Mouse (Mus musculus): ENCODE measurements around the gene Etnk1. TPM values are rescaled to one million over a fixed set of nuclear protein-coding genes. Genes with fewer than 3 reads are reported as not detected.
"Not testable (repeated sequence)": the region's sequence is repeated elsewhere in the genome, so short reads cannot be mapped to it uniquely, and the experiment has no call there.

The Etnk1 gene
- polyA plus RNA-seq, 1 experiment from 2014 or later: 22.5 TPM

DNA sequence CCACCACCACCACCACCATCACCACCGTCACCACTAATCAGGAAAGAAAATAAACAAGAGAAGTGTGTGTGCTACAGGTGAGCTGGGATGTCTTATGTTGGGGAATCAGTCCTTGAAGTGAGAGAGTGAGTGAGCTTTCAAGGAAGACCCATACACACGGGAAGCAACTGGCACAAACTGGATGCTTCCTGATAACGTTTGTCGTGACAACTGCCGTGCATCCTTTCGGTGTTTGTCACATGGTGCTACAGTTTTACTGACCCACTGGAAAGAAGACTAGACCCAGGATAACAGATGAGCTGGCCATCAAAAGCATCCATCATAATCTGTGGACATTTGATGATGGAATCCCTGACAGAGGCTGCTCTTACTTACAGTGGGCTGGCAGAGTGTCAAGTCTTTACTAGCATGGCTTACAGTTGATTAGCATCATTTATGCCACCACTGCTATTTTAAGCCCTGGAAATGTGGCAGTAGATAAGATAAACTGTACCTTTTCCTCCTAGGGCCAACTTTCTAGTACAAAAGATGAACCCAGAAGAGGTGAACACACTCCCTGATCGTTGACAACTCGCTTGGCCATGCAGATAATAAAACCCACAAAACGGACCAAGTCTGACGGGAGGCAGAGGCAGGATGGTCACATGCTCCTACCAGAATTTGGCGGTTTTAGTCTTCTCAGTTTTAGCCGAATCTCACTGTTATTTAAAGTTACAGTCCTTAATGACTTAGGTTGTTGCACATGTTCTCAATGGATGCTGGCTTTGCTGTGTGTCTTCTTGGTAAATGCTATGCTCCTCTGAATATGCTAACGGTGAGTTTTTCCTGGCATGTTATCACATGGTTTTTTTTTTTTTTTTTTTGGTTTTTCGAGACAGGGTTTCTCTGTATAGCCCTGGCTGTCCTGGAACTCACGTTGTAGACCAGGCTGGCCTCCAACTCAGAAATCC, 2.8 kb upstream of the Etnk1 start:
- 94% methylated on average over 15 of the region's 15 CpGs for WGBS
- Histone ChIP-seq H3K36me3 (no peaks in the 10 kb centered on the region), H3K9me3 (no peaks in the 10 kb centered on the region), H3K9ac (no peak overlapping the region), H3K4me2 (no peak overlapping the region), H3K4me3 (no peak overlapping the region), H3K27ac (no peak overlapping the region), H3K4me1 (peaks cover 19% of the 10 kb centered on the region), H3K27me3 (no peaks in the 10 kb centered on the region)
- ATAC-seq (ENCODE audit: insufficient number of reproducible peaks, insufficient read depth, low FRiP score, low TSS enrichment, low read depth): no peak

DNA sequence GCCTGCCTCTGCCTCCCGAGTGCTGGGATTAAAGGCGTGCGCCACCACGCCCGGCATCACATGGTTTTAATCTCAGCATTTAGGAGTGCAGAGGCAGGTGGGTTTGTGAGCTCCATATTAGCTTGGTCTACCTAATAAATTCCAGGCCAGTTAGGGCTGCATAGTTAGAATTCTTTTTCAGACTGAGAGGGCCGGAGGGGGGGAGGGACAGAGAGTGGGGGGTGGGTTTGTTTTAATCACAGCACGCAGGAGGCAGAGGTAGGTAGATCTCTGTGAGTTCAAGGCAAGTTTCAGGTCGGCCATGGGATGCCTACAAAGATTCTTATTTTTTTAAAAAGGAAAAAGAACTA, 2.1 kb upstream of the Etnk1 start:
- 71% methylated on average over 8 of the region's 8 CpGs for WGBS

DNA sequence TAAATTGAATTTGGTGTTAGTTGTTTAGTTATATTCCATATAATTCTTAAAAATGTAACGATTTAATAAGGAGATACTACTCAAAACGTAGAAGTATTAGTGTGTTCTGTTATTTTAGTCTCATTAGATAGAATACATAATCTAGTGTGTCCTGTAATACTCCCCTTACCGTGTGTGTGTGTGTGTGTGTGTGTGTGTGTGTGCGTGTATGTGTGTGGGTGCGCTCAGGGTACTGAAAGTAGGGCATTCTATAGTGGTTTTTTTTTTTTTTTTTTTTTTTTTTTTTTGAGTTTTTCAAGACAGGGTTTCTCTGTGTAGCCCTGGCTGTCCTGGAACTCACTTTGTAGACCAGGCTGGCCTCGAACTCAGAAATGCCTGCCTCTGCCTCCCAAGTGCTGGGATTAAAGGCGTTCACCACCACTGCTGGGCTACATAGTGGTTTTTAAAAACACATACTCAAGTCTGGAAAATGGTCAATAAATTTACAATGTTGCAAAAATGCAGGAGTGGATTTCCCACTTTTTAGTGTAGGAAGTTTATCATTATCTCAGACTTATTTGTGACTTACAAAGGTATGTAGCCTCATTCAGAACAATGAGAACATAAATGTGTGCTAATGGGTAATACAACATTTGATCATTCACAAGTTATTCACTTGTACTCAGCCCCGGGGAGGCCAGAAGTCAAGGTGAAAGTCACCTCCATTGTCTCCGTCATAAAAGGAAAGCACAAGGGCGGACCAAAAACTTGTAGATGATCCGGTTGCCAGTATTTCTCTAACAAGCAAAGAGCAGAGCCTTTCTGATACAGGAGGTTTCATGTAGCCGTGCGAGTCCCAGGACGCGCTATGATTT, 1.4 kb upstream of the Etnk1 start:
- Histone ChIP-seq H3K27ac (no peak overlapping the region), H3K27me3 (no peaks in the 10 kb centered on the region), H3K9me3 (no peaks in the 10 kb centered on the region), H3K4me2 (peak overlapping the region; percentile 70), H3K36me3 (no peaks in the 10 kb centered on the region), H3K9ac (peak overlapping the region; percentile 87), H3K4me1 (peaks cover 32% of the 10 kb centered on the region), H3K4me3 (peak overlapping the region; percentile 86)
- ATAC-seq (ENCODE audit: insufficient number of reproducible peaks, insufficient read depth, low FRiP score, low TSS enrichment, low read depth): no peak
- 50% methylated on average over 15 of the region's 15 CpGs for WGBS

More for the DNA sequence above, 2.1 kb upstream of the Etnk1 start:
- Histone ChIP-seq H3K4me3 (no peak overlapping the region), H3K4me1 (peaks cover 25% of the 10 kb centered on the region), H3K9me3 (no peaks in the 10 kb centered on the region), H3K4me2 (no peak overlapping the region), H3K36me3 (no peaks in the 10 kb centered on the region), H3K27me3 (no peaks in the 10 kb centered on the region), H3K9ac (no peak overlapping the region), H3K27ac (no peak overlapping the region)
- ATAC-seq (ENCODE audit: insufficient number of reproducible peaks, insufficient read depth, low FRiP score, low TSS enrichment, low read depth): no peak

GRCm38 (mm10) chr6:143167409-143167919, 443 bp downstream of the Etnk1 start:
- H3K4me2 ChIP-seq: peak overlapping the region; percentile 70
- peak overlapping the region; percentile 89 for H3K27ac ChIP-seq
- no peaks in the 10 kb centered on the region for H3K9me3 ChIP-seq
- WGBS: under 1% methylated on average over 60 of the region's 60 CpGs
- H3K27me3 ChIP-seq: no peaks in the 10 kb centered on the region
- peaks cover 47% of the 10 kb centered on the region for H3K4me1 ChIP-seq
- H3K36me3 ChIP-seq: no peaks in the 10 kb centered on the region
- H3K9ac ChIP-seq: peak overlapping the region; percentile 87
- peak overlapping the region; percentile 86 for H3K4me3 ChIP-seq
- peak; percentile 33 for ATAC-seq (ENCODE audit: insufficient number of reproducible peaks, insufficient read depth, low FRiP score, low TSS enrichment, low read depth)

GRCm38 (mm10) chr6:143167981-143168674, 1.1 kb downstream of the Etnk1 start:
- no peak for ATAC-seq (ENCODE audit: insufficient number of reproducible peaks, insufficient read depth, low FRiP score, low TSS enrichment, low read depth)
- no peaks in the 10 kb centered on the region for H3K27me3 ChIP-seq
- peak overlapping the region; percentile 86 for H3K4me3 ChIP-seq
- peaks cover 49% of the 10 kb centered on the region for H3K4me1 ChIP-seq
- 23% methylated on average over 6 of the region's 6 CpGs for WGBS
- peak overlapping the region; percentile 89 for H3K27ac ChIP-seq
- H3K4me2 ChIP-seq: peak overlapping the region; percentile 70
- H3K36me3 ChIP-seq: peaks cover 5% of the 10 kb centered on the region; the same call in 1 of the 2 replicates
- no peaks in the 10 kb centered on the region for H3K9me3 ChIP-seq
- peak overlapping the region; percentile 87 for H3K9ac ChIP-seq

GRCm38 (mm10) chr6:143169385-143169784, 2.4 kb downstream of the Etnk1 start:
- Histone ChIP-seq H3K4me3 (peak overlapping the region; percentile 86; the same call in 1 of the 2 replicates), H3K9ac (no peak overlapping the region), H3K27ac (no peak overlapping the region), H3K4me2 (peak overlapping the region; percentile 70), H3K4me1 (peaks cover 57% of the 10 kb centered on the region), H3K9me3 (no peaks in the 10 kb centered on the region), H3K27me3 (no peaks in the 10 kb centered on the region), H3K36me3 (peaks cover 7% of the 10 kb centered on the region; the same call in 1 of the 2 replicates)
- WGBS: 67% methylated on average over 4 of the region's 4 CpGs
- ATAC-seq (ENCODE audit: insufficient number of reproducible peaks, insufficient read depth, low FRiP score, low TSS enrichment, low read depth): no peak

GRCm38 (mm10) chr6:143170166-143170960, 3.3 kb downstream of the Etnk1 start:
- Histone ChIP-seq H3K27me3 (no peaks in the 10 kb centered on the region), H3K4me2 (peak overlapping the region; percentile 70; the same call in 1 of the 2 replicates), H3K9ac (no peak overlapping the region), H3K9me3 (no peaks in the 10 kb centered on the region), H3K36me3 (peaks cover 7% of the 10 kb centered on the region; the same call in 1 of the 2 replicates), H3K27ac (peak overlapping the region; percentile 66; the same call in 1 of the 2 replicates), H3K4me1 (peaks cover 67% of the 10 kb centered on the region), H3K4me3 (no peak overlapping the region)
- WGBS: 81% methylated on average over 4 of the region's 4 CpGs
- ATAC-seq (ENCODE audit: insufficient number of reproducible peaks, insufficient read depth, low FRiP score, low TSS enrichment, low read depth): no peak

- no peak for ATAC-seq (ENCODE audit: insufficient number of reproducible peaks, insufficient read depth, low FRiP score, low TSS enrichment, low read depth)
- Histone ChIP-seq H3K4me1 (peaks cover 70% of the 10 kb centered on the region), H3K36me3 (peaks cover 7% of the 10 kb centered on the region; the same call in 1 of the 2 replicates), H3K9ac (no peak overlapping the region), H3K9me3 (no peaks in the 10 kb centered on the region), H3K4me3 (no peak overlapping the region), H3K4me2 (no peak overlapping the region), H3K27ac (peak overlapping the region; percentile 66; the same call in 1 of the 2 replicates), H3K27me3 (no peaks in the 10 kb centered on the region)
- WGBS: 80% methylated on average over 8 of the region's 8 CpGs
Measured at GRCm38 (mm10) chr6:143171066-143171465, 4.0 kb downstream of the Etnk1 start.

GRCm38 (mm10) chr6:143171781-143172465, 4.9 kb downstream of the Etnk1 start:
- peaks cover 64% of the 10 kb centered on the region for H3K4me1 ChIP-seq

DNA sequence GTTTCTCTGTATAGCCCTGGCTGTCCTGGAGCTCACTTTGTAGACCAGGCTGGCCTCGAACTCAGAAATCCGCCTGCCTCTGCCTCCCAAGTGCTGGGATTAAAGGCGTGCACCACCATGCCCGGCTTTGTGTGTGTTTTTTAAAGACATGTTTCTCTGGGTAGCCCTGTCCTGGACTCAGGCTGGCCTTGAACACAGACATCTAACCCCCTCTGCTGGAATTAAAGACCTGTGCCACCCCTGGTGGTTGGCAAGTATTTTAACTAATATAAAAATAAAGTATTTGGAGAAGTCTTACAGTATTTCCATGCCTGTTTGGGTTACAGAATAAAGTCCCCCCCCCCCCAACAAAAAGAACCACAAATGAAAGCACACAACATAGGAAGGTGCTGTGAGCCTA, 5.7 kb downstream of the Etnk1 start:
- Histone ChIP-seq H3K36me3 (peaks cover 12% of the 10 kb centered on the region; the same call in 1 of the 2 replicates), H3K4me1 (peaks cover 64% of the 10 kb centered on the region)
- not testable (repeated sequence) for H3K4me2 ChIP-seq; H3K9me3 ChIP-seq; H3K27me3 ChIP-seq; H3K4me3 ChIP-seq; ATAC-seq (ENCODE audit: insufficient number of reproducible peaks, insufficient read depth, low FRiP score, low TSS enrichment, low read depth); H3K9ac ChIP-seq; H3K27ac ChIP-seq
- WGBS: 96% methylated on average over 4 of the region's 4 CpGs

More at GRCm38 (mm10) chr6:143171781-143172465, 4.9 kb downstream of the Etnk1 start:
- 32% methylated on average over 11 of the region's 11 CpGs for WGBS
- no peaks in the 10 kb centered on the region for H3K9me3 ChIP-seq
- peak overlapping the region; percentile 66 for H3K27ac ChIP-seq
- H3K27me3 ChIP-seq: no peaks in the 10 kb centered on the region
- H3K36me3 ChIP-seq: peaks cover 7% of the 10 kb centered on the region; the same call in 1 of the 2 replicates
- no peak overlapping the region for H3K4me3 ChIP-seq
- no peak for ATAC-seq (ENCODE audit: insufficient number of reproducible peaks, insufficient read depth, low FRiP score, low TSS enrichment, low read depth)
- peak overlapping the region; percentile 32; the same call in 1 of the 2 replicates for H3K4me2 ChIP-seq
- no peak overlapping the region for H3K9ac ChIP-seq

All from embryonic facial prominence, embryonic 13.5 days (tissue).